Mouse (Mus musculus): ENCODE data around the gene Rpusd1.

- TF ChIP-seq CTCF (IDR thresholded peaks at IDR 0.05; ENCODE audit: low read depth) (no peak), EP300 (IDR thresholded peaks at IDR 0.05; ENCODE audit: low read depth) (no peak)
These were observed 7.8 kb downstream of the Rpusd1 start for GRCm38 (mm10) chr17:25735246-25735645.

Data from liver, postnatal 0 days (tissue).